Mouse (Mus musculus) C2C12 (cell line): ENCODE results near the gene Ranbp17. TPM values are rescaled to one million over a fixed set of nuclear protein-coding genes. Genes with fewer than 3 reads are reported as not detected.
"Not testable (repeated sequence)": the region's sequence is repeated elsewhere in the genome, so short reads cannot be mapped to it uniquely, and the experiment has no call there.

Experiments
- H3K27me3 ChIP-seq: one replicate; pipeline ENCODE4 v1.6.1; 2011; ENCODE audit not compliant: control insufficient read depth, insufficient read depth, insufficient read length
- H3K36me3 ChIP-seq: one replicate; pipeline ENCODE4 v1.6.1; 2011; ENCODE audit not compliant: control insufficient read depth, insufficient read depth
- H3K4me3 ChIP-seq: one replicate; pipeline ENCODE4 v1.5.1; 2011; ENCODE audit warnings: mild to moderate bottlenecking, control low read depth; ENCODE audit not compliant: poor library complexity, insufficient read depth, severe bottlenecking
- H3K79me2 ChIP-seq: one replicate; pipeline ENCODE4 v1.6.1; 2011; ENCODE audit not compliant: control insufficient read depth, insufficient read depth
- H3K79me3 ChIP-seq: one replicate; pipeline ENCODE4 v1.6.1; 2011; ENCODE audit warnings: low read depth, control low read depth
- H3ac ChIP-seq: one replicate; pipeline ENCODE3; 2011; ENCODE audit warnings: low read depth; ENCODE audit not compliant: control insufficient read depth, insufficient read length
- CEBPB ChIP-seq: IDR thresholded peaks from one replicate; pipeline ENCODE4 v1.6.1; 2011; ENCODE audit warnings: low read depth, mild to moderate bottlenecking, control low read depth, moderate library complexity
- CTCF ChIP-seq: IDR thresholded peaks from one replicate; pipeline ENCODE4 v1.5.1; 2011; ENCODE audit not compliant: control insufficient read depth, insufficient read depth, insufficient read length
- FOSL1 ChIP-seq: IDR thresholded peaks from one replicate; pipeline ENCODE4 v1.8.0; 2011; ENCODE audit warnings: mild to moderate bottlenecking, low read length; ENCODE audit not compliant: poor library complexity, insufficient read depth, severe bottlenecking
- MAX ChIP-seq: IDR thresholded peaks from one replicate; pipeline ENCODE4 v1.6.1; 2011; ENCODE audit warnings: mild to moderate bottlenecking, control low read depth
- MYOD1 ChIP-seq: IDR thresholded peaks from one replicate; pipeline ENCODE4 v1.6.1; 2011; ENCODE audit warnings: low read depth; ENCODE audit not compliant: control insufficient read depth, insufficient read length
- MYOG ChIP-seq: IDR thresholded peaks from one replicate; pipeline ENCODE4 v1.6.1; 2011; ENCODE audit not compliant: control insufficient read depth, insufficient read length; ENCODE audit errors: extremely low read depth
- USF1 ChIP-seq: IDR thresholded peaks from one replicate; pipeline ENCODE4 v1.6.1; 2011; ENCODE audit warnings: low read depth, mild to moderate bottlenecking, control low read depth, moderate library complexity
- polyA plus RNA-seq: library from polyadenylated mRNA; unstranded; fragments of >200 nt; fragmentation: generic; extraction: Trizol; gene quantifications from one replicate; pipeline ENCODE4 v1.2.1, GENCODE M21; 2012; ENCODE audit warnings: missing spikeins

Gene Ranbp17
- polyA plus RNA-seq, 1 experiment = not detected

GRCm38 (mm10) chr11:33461172-33461571 is 52.4 kb downstream of the Ranbp17 start:
- TF ChIP-seq MAX (no peak), FOSL1 (no peak), CEBPB (no peak), CTCF (no peak), MYOG (no peak), USF1 (no peak), MYOD1 (no peak)
- H3K36me3 ChIP-seq = no peaks in the 10 kb centered on the region

GRCm38 (mm10) chr11:33454069-33454468 is 59.5 kb downstream of the Ranbp17 start:
- Histone ChIP-seq H3K79me2 (no peaks in the 10 kb centered on the region), H3K27me3 (no peaks in the 10 kb centered on the region), H3K79me3 (no peaks in the 10 kb centered on the region), H3ac (no peak overlapping the region), H3K4me3 (no peak overlapping the region), H3K36me3 (no peaks in the 10 kb centered on the region)
- no peak for TF ChIP-seq MAX
- TF ChIP-seq MYOG = no peak
- TF ChIP-seq USF1 = no peak
- no peak for TF ChIP-seq FOSL1
- TF ChIP-seq CEBPB = no peak
- TF ChIP-seq MYOD1 = no peak
- no peak for TF ChIP-seq CTCF

More at GRCm38 (mm10) chr11:33461172-33461571, 52.4 kb downstream of the Ranbp17 start:
- Histone ChIP-seq H3ac (no peak overlapping the region), H3K79me2 (no peaks in the 10 kb centered on the region), H3K4me3 (no peak overlapping the region), H3K27me3 (no peaks in the 10 kb centered on the region), H3K79me3 (no peaks in the 10 kb centered on the region)

- Histone ChIP-seq H3ac (no peak overlapping the region), H3K36me3 (no peaks in the 10 kb centered on the region), H3K27me3 (no peaks in the 10 kb centered on the region), H3K79me3 (no peaks in the 10 kb centered on the region), H3K79me2 (no peaks in the 10 kb centered on the region), H3K4me3 (no peak overlapping the region)
- TF ChIP-seq MAX (no peak), MYOD1 (no peak)
These were observed 79.7 kb downstream of the Ranbp17 start for GRCm38 (mm10) chr11:33433813-33434212.

- not testable (repeated sequence) for H3K4me3 ChIP-seq, H3ac ChIP-seq, H3K36me3 ChIP-seq, H3K79me2 ChIP-seq, H3K79me3 ChIP-seq, H3K27me3 ChIP-seq
These were observed 85.3 kb downstream of the Ranbp17 start for GRCm38 (mm10) chr11:33428238-33428637.

- H3K27me3 ChIP-seq, H3ac ChIP-seq, H3K79me2 ChIP-seq, H3K4me3 ChIP-seq, H3K36me3 ChIP-seq, H3K79me3 ChIP-seq: not testable (repeated sequence)
These were observed 85.8 kb downstream of the Ranbp17 start for GRCm38 (mm10) chr11:33427789-33428188.

- Histone ChIP-seq H3K79me3 (no peaks in the 10 kb centered on the region), H3K27me3 (no peaks in the 10 kb centered on the region), H3K4me3 (no peak overlapping the region), H3ac (no peak overlapping the region), H3K36me3 (no peaks in the 10 kb centered on the region), H3K79me2 (no peaks in the 10 kb centered on the region)
- TF ChIP-seq CEBPB (no peak), MAX (no peak), FOSL1 (no peak)
These were observed 91.3 kb downstream of the Ranbp17 start for GRCm38 (mm10) chr11:33422226-33422625.

- Histone ChIP-seq H3ac (no peak overlapping the region), H3K4me3 (no peak overlapping the region), H3K79me3 (no peaks in the 10 kb centered on the region), H3K36me3 (no peaks in the 10 kb centered on the region), H3K27me3 (no peaks in the 10 kb centered on the region), H3K79me2 (no peaks in the 10 kb centered on the region)
- TF ChIP-seq MYOG (no peak), CEBPB (no peak), MYOD1 (no peak), MAX (no peak), FOSL1 (no peak), CTCF (no peak), USF1 (no peak)
These were observed 108.9 kb downstream of the Ranbp17 start for GRCm38 (mm10) chr11:33404651-33405050.
